Mouse (Mus musculus) heart, postnatal 25 days (tissue): ENCODE results near the gene Lpo. TPM values are rescaled to one million over a fixed set of nuclear protein-coding genes. Genes with fewer than 3 reads are reported as not detected.
"Not testable (repeated sequence)": the region's sequence is repeated elsewhere in the genome, so short reads cannot be mapped to it uniquely, and the experiment has no call there.

Source experiments
- DNase-seq: peaks from one replicate; pipeline ENCODE4 v3.0.0; 2022; ENCODE audit warnings: low spot score
- intact Hi-C: fragments of 180-260 bp; cut with DNase I; formaldehyde crosslinking; loops from one replicate; pipeline ENCODE4 v1.15.1; 2025
- total RNA-seq, 2 experiments: library from RNA; stranded (reverse); gene quantifications; 2 replicates each; pipeline ENCODE4 v1.2.3; 2021

Lpo gene
- total RNA-seq: not detected

- intact Hi-C loops: no loop called here
- DNase-seq: no peak
Observed at GRCm38 (mm10) chr11:87828239-87828900, at the start of gene Lpo. Lpo (minus strand) TSS chr11:87828289.

GRCm38 (mm10) chr11:87875436-87875835 is 47.3 kb upstream of the Lpo start, which contains the start of gene Epx:
Epx (minus strand) TSS chr11:87875536.
- no peak for DNase-seq
- intact Hi-C loops: no loop called here

GRCm38 (mm10) chr11:87871766-87872165 is 43.7 kb upstream of the Lpo start:
- intact Hi-C loops: no loop called here
- DNase-seq: no peak

- intact Hi-C loops: no loop called here
- no peak for DNase-seq
Observed at GRCm38 (mm10) chr11:87870096-87870495, 42.0 kb upstream of the Lpo start.

- intact Hi-C loops, DNase-seq: not testable (repeated sequence)
Observed at GRCm38 (mm10) chr11:87866891-87867290, 38.8 kb upstream of the Lpo start.

- intact Hi-C loops: no loop called here
- no peak for DNase-seq
Observed at GRCm38 (mm10) chr11:87862805-87863204, 34.7 kb upstream of the Lpo start.

- intact Hi-C loops: no loop called here
- no peak for DNase-seq
Observed at GRCm38 (mm10) chr11:87860426-87860825, 32.3 kb upstream of the Lpo start.

GRCm38 (mm10) chr11:87859273-87859672 is 31.2 kb upstream of the Lpo start:
- intact Hi-C loops: no loop called here
- DNase-seq: no peak

GRCm38 (mm10) chr11:87854550-87854949 is 26.5 kb upstream of the Lpo start:
- intact Hi-C loops: no loop called here
- DNase-seq: no peak

- no peak for DNase-seq
- intact Hi-C loops: no loop called here
Observed at GRCm38 (mm10) chr11:87853597-87853954, 25.5 kb upstream of the Lpo start.

GRCm38 (mm10) chr11:87852690-87853596 is 24.9 kb upstream of the Lpo start, which contains the start of gene Mks1:
Mks1 (plus strand) TSS chr11:87853215.
- intact Hi-C loops: no loop called here
- peak; percentile 72 for DNase-seq

- no peak for DNase-seq
- intact Hi-C loops: no loop called here
Observed at GRCm38 (mm10) chr11:87847884-87848283, 19.8 kb upstream of the Lpo start.

GRCm38 (mm10) chr11:87846968-87847600 is 19.0 kb upstream of the Lpo start:
- intact Hi-C loops: no loop called here
- no peak for DNase-seq

GRCm38 (mm10) chr11:87841436-87841835 is 13.3 kb upstream of the Lpo start:
- intact Hi-C loops: no loop called here
- no peak for DNase-seq

GRCm38 (mm10) chr11:87840676-87841075 is 12.6 kb upstream of the Lpo start:
- DNase-seq: no peak
- intact Hi-C loops: no loop called here

GRCm38 (mm10) chr11:87821502-87821901 is 6.6 kb downstream of the Lpo start:
- intact Hi-C loops: no loop called here
- no peak for DNase-seq

- intact Hi-C loops: loop anchor here (2.0 kb wide), 1 partner anchor 155 kb away; the partner anchor contains the start of gene Rnf43
- no peak for DNase-seq
Observed at GRCm38 (mm10) chr11:87817443-87817773, 10.7 kb downstream of the Lpo start.

GRCm38 (mm10) chr11:87816707-87817442 is 11.2 kb downstream of the Lpo start:
- intact Hi-C loops: loop anchor here (2.0 kb wide), 1 partner anchor 154 kb away; the partner anchor contains the start of gene Rnf43
- DNase-seq: no peak

- intact Hi-C loops: no loop called here
- no peak for DNase-seq
Observed at GRCm38 (mm10) chr11:87814831-87815230, 13.3 kb downstream of the Lpo start.

GRCm38 (mm10) chr11:87811396-87811795 is 16.7 kb downstream of the Lpo start:
- no peak for DNase-seq
- intact Hi-C loops: no loop called here
